Mouse (Mus musculus) forebrain, embryonic 11.5 days (tissue): ENCODE data around the gene Gjb5. TPM values are rescaled to one million over a fixed set of nuclear protein-coding genes. Genes with fewer than 3 reads are reported as not detected.

Source experiments
- ATAC-seq: fragments of 200-750 bp; cut with Nextera tagmentation; replicated peaks from 2 replicates; pipeline ENCODE4 v1.8.0; 2017; ENCODE audit warnings: moderate TSS enrichment; ENCODE audit not compliant: low FRiP score
- DNase-seq: peaks from one replicate; pipeline ENCODE4 v3.0.0-alpha.2; 2017; ENCODE audit warnings: low spot score
- H3K27ac ChIP-seq: fragments of 300-500 bp; sonication (generic); 2 replicates; pipeline ENCODE4 v1.5.1; 2014; ENCODE audit warnings: low read depth, low read length
- H3K27me3 ChIP-seq: fragments of 300-500 bp; sonication (generic); 2 replicates; pipeline ENCODE4 v1.6.1; 2014; ENCODE audit warnings: mild to moderate bottlenecking, low read length, mixed read lengths; ENCODE audit not compliant: control insufficient read depth, insufficient read depth
- H3K36me3 ChIP-seq: fragments of 300-500 bp; sonication (generic); 2 replicates; pipeline ENCODE4 v1.6.1; 2014; ENCODE audit warnings: mild to moderate bottlenecking, low read length, moderate library complexity, mixed read lengths; ENCODE audit not compliant: control insufficient read depth, insufficient read depth
- H3K4me1 ChIP-seq: fragments of 300-500 bp; sonication (generic); replicated peaks from 2 replicates; pipeline ENCODE4 v1.6.1; 2014; ENCODE audit warnings: low read length, mixed read lengths; ENCODE audit not compliant: control insufficient read depth, insufficient read depth
- H3K4me2 ChIP-seq: fragments of 300-500 bp; sonication (generic); 2 replicates; pipeline ENCODE4 v1.6.1; 2014; ENCODE audit warnings: low read depth, mild to moderate bottlenecking, low read length, moderate library complexity, mixed read lengths; ENCODE audit not compliant: severe bottlenecking
- H3K4me3 ChIP-seq: fragments of 300-500 bp; sonication (generic); 2 replicates; pipeline ENCODE4 v1.5.1; 2014; ENCODE audit warnings: low read depth, low read length
- H3K9ac ChIP-seq: fragments of 300-500 bp; sonication (generic); 2 replicates; pipeline ENCODE4 v1.6.1; 2014; ENCODE audit warnings: low read length
- H3K9me3 ChIP-seq: fragments of 300-500 bp; sonication (generic); 2 replicates; pipeline ENCODE4 v1.6.1; 2016; ENCODE audit warnings: low read length, mixed read lengths; ENCODE audit not compliant: control insufficient read depth
- WGBS: fragments of 180-500 bp; shearing (Covaris S2); extraction: QIAGEN DNeasy Blood & Tissue Kit; methylation state at CpG from one replicate; pipeline ENCODE4 v1.1.7; 2014; 5-methylcytosine and 5-hydroxymethylcytosine counted together
- polyA plus RNA-seq: library from polyadenylated mRNA; unstranded; fragments of >200 nt; fragmentation: Nextera tagmentation; extraction: Ambion mirVana; gene quantifications from 2 replicates; pipeline ENCODE4 v1.2.1, GENCODE M21; 2014

Gjb5 gene
- polyA plus RNA-seq, 1 experiment from 2014 or later: 0.21 TPM

- DNase-seq (no peak), ATAC-seq (no peak)
- no peak overlapping the region for H3K4me2 ChIP-seq
- 77% methylated on average over 2 of the region's 3 CpGs for WGBS
- no peaks in the 10 kb centered on the region for H3K36me3 ChIP-seq
- H3K9ac ChIP-seq: no peak overlapping the region
- no peaks in the 10 kb centered on the region for H3K27me3 ChIP-seq
- H3K9me3 ChIP-seq: no peaks in the 10 kb centered on the region
- no peak overlapping the region for H3K4me3 ChIP-seq
- H3K27ac ChIP-seq: no peak overlapping the region
- H3K4me1 ChIP-seq: no peaks in the 10 kb centered on the region; the same call in 1 of the 2 replicates
Observed at GRCm38 (mm10) chr4:127362520-127362919, 4.5 kb upstream of the Gjb5 start.

GRCm38 (mm10) chr4:127354506-127355485 lies 3.2 kb downstream of the Gjb5 start:
- Histone ChIP-seq H3K27me3 (no peaks in the 10 kb centered on the region), H3K4me1 (no peaks in the 10 kb centered on the region; the same call in 1 of the 2 replicates), H3K4me2 (no peak overlapping the region), H3K9ac (no peak overlapping the region), H3K27ac (no peak overlapping the region), H3K36me3 (no peaks in the 10 kb centered on the region), H3K4me3 (no peak overlapping the region), H3K9me3 (no peaks in the 10 kb centered on the region)
- DNase-seq: no peak
- WGBS: 83% methylated on average over 15 of the region's 15 CpGs
- ATAC-seq: no peak

DNA sequence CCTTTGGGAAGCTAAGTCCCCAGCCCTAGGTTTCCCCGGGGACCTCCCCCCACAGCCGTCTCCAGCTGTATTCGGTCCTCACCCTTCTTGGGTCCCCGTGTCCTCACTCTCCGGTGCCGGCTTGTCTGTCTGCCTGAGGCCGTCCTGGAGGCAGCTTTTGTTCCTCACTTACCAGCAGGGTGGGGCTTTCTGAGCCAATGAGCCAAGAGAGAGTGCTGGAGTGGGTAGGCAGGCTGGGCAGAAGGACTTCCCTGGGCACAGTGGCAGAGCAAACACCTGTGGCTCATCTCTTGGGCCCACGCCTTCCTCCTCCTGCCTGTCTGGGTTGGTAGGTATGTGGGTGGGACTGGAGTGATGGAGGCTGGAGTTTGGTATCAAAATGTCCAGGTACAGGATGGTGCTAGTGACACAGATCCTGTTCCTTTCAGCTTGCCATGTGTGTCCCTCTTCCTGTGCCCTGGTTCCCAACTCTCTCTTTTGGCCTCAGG lies 4.0 kb downstream of the Gjb5 start, which contains the start of gene Gjb4:
Gene Gjb4 (minus strand): TSS at position 131 of the 488 bp plus-strand sequence.
- H3K27ac ChIP-seq: no peak within 1 kb of the TSS
- no peak for ATAC-seq
- DNase-seq: no peak
- H3K4me2 ChIP-seq: no peak within 1 kb of the TSS
- H3K27me3 ChIP-seq: no peaks in the 10 kb centered on the region
- 39% methylated on average over 8 of the region's 8 CpGs for WGBS
- H3K9me3 ChIP-seq: no peaks in the 10 kb centered on the region
- no peaks in the 10 kb centered on the region; the same call in 1 of the 2 replicates for H3K4me1 ChIP-seq
- no peak within 1 kb of the TSS for H3K9ac ChIP-seq
- no peaks in the 10 kb centered on the region for H3K36me3 ChIP-seq
- H3K4me3 ChIP-seq: no peak within 1 kb of the TSS

- no peak for ATAC-seq
- no peaks in the 10 kb centered on the region; the same call in 1 of the 2 replicates for H3K4me1 ChIP-seq
- no peak for DNase-seq
- no peak overlapping the region for H3K4me2 ChIP-seq
- no peak overlapping the region for H3K4me3 ChIP-seq
- no peaks in the 10 kb centered on the region for H3K9me3 ChIP-seq
- no peaks in the 10 kb centered on the region for H3K36me3 ChIP-seq
- no peaks in the 10 kb centered on the region for H3K27me3 ChIP-seq
- no peak overlapping the region for H3K27ac ChIP-seq
- WGBS: 37% methylated on average over 1 of the region's 1 CpGs
- H3K9ac ChIP-seq: no peak overlapping the region
Observed at GRCm38 (mm10) chr4:127352594-127352993, 5.4 kb downstream of the Gjb5 start.

DNA sequence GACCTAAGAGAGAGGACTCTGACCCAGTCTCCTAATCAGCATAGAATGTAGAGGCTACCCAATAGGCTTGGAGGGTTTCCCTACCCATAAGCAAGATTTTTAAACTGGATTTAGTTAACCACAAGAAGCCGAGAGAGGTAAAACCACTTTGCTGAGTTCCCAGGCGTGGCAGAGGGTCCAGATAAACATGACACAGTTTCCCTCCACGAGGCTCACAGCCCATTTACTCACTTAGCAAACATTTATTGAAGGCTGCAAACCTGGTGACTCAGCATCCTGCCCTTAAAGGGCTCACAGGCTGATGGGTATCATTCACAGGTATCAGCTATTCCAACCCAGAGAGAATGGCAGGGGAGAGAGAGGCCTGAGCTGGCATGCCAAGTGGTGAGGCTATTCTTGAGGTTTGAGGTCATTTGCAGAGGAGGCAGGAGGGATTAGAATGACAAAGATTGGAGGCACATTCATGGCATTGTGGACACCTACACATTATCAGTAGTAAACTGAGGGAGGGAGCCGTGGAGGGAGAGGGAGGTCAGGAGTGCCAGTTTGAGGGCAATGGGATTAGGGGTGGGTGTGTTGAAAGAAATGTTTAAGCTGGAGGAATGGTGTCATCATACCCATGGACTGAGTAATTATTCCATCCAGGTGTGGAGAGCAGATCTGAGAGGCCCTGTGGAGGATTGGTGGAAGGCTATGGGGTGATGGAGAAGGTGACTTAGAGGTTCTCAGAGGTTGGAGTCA lies 8.3 kb downstream of the Gjb5 start:
- 71% methylated on average over 4 of the region's 4 CpGs for WGBS
- no peak overlapping the region for H3K9ac ChIP-seq

GRCm38 (mm10) chr4:127345000-127345399 lies 13.0 kb downstream of the Gjb5 start:
- WGBS: 87% methylated on average over 5 of the region's 5 CpGs
- DNase-seq: no peak
- no peak for ATAC-seq
- H3K36me3 ChIP-seq: no peaks in the 10 kb centered on the region
- no peaks in the 10 kb centered on the region for H3K4me1 ChIP-seq
- H3K9me3 ChIP-seq: no peaks in the 10 kb centered on the region
- no peaks in the 10 kb centered on the region for H3K27me3 ChIP-seq
- no peak overlapping the region for H3K4me3 ChIP-seq
- no peak overlapping the region for H3K4me2 ChIP-seq
- H3K9ac ChIP-seq: no peak overlapping the region
- H3K27ac ChIP-seq: no peak overlapping the region

More for the DNA sequence above, 8.3 kb downstream of the Gjb5 start:
- no peaks in the 10 kb centered on the region for H3K27me3 ChIP-seq
- no peak overlapping the region for H3K4me2 ChIP-seq
- no peaks in the 10 kb centered on the region for H3K4me1 ChIP-seq
- H3K36me3 ChIP-seq: no peaks in the 10 kb centered on the region
- ATAC-seq: no peak
- no peak for DNase-seq
- H3K27ac ChIP-seq: no peak overlapping the region
- no peaks in the 10 kb centered on the region for H3K9me3 ChIP-seq
- no peak overlapping the region for H3K4me3 ChIP-seq

- no peak overlapping the region for H3K4me2 ChIP-seq
- H3K9ac ChIP-seq: no peak overlapping the region
- ATAC-seq: no peak
- H3K4me3 ChIP-seq: no peak overlapping the region
- no peaks in the 10 kb centered on the region for H3K27me3 ChIP-seq
- 69% methylated on average over 6 of the region's 6 CpGs for WGBS
- no peak overlapping the region for H3K27ac ChIP-seq
- no peaks in the 10 kb centered on the region for H3K36me3 ChIP-seq
- DNase-seq: no peak
- H3K9me3 ChIP-seq: no peaks in the 10 kb centered on the region
- H3K4me1 ChIP-seq: no peaks in the 10 kb centered on the region
Observed at GRCm38 (mm10) chr4:127341372-127341771, 16.6 kb downstream of the Gjb5 start.

- 86% methylated on average over 5 of the region's 5 CpGs for WGBS
Observed at GRCm38 (mm10) chr4:127337668-127338067, 20.3 kb downstream of the Gjb5 start.

More at GRCm38 (mm10) chr4:127337668-127338067, 20.3 kb downstream of the Gjb5 start:
- Histone ChIP-seq H3K27ac (no peak overlapping the region), H3K4me1 (no peaks in the 10 kb centered on the region), H3K4me2 (no peak overlapping the region), H3K9ac (no peak overlapping the region), H3K9me3 (no peaks in the 10 kb centered on the region), H3K36me3 (no peaks in the 10 kb centered on the region), H3K4me3 (no peak overlapping the region), H3K27me3 (no peaks in the 10 kb centered on the region)
- no peak for DNase-seq
- ATAC-seq: no peak
